Mouse (Mus musculus): ENCODE measurements at regions not wholly inside any gene's neighbourhood (a gene's known extent, or its start where the extent isn't known, plus 50 kb on each side); places are given as distances from the start of the nearest gene placed in this dataset.

- TF ChIP-seq POLR2A (IDR thresholded peaks at IDR 0.05; ENCODE audit: borderline replicate concordance, extremely low read depth, low read depth, low read length) (no peak), CTCF (IDR thresholded peaks at IDR 0.05; ENCODE audit: insufficient read depth, low read length) (no peak)
Measured at GRCm38 (mm10) chr17:4265471-4265870, 569.4 kb upstream of the Nox3 start.
